Mouse (Mus musculus) layer of hippocampus, adult 9-10 months (tissue): Measurements from ENCODE around the gene Prkch.

Source experiments
- DNase-seq: peaks from one replicate; pipeline ENCODE4 v3.0.0; 2022; ENCODE audit warnings: low spot score

Gene Prkch

GRCm38 (mm10) chr12:73715954-73716731 is 131.5 kb downstream of the Prkch start:
- DNase-seq, result no peak

GRCm38 (mm10) chr12:73718036-73718435 is 133.4 kb downstream of the Prkch start:
- no peak for DNase-seq

- DNase-seq, result no peak
Observed at GRCm38 (mm10) chr12:73719816-73720215, 135.2 kb downstream of the Prkch start.

GRCm38 (mm10) chr12:73720466-73720865 is 135.9 kb downstream of the Prkch start:
- DNase-seq, result no peak

GRCm38 (mm10) chr12:73722060-73722459 is 137.5 kb downstream of the Prkch start:
- DNase-seq, result no peak

GRCm38 (mm10) chr12:73723067-73723466 is 138.5 kb downstream of the Prkch start:
- no peak for DNase-seq

- no peak for DNase-seq
Observed at GRCm38 (mm10) chr12:73723887-73724286, 139.3 kb downstream of the Prkch start.

- no peak for DNase-seq
Observed at GRCm38 (mm10) chr12:73725825-73726604, 141.4 kb downstream of the Prkch start.

- no peak for DNase-seq
Observed at GRCm38 (mm10) chr12:73727046-73727445, 142.4 kb downstream of the Prkch start.

- DNase-seq, result no peak
Observed at GRCm38 (mm10) chr12:73730603-73731002, 146.0 kb downstream of the Prkch start.

- DNase-seq, result no peak
Observed at GRCm38 (mm10) chr12:73731093-73731492, 146.5 kb downstream of the Prkch start.

- DNase-seq, result no peak
Observed at GRCm38 (mm10) chr12:73731848-73732540, 147.4 kb downstream of the Prkch start.

GRCm38 (mm10) chr12:73732862-73733261 is 148.3 kb downstream of the Prkch start:
- no peak for DNase-seq

- DNase-seq, result no peak
Observed at GRCm38 (mm10) chr12:73736931-73737330, 152.3 kb downstream of the Prkch start.

GRCm38 (mm10) chr12:73739611-73740219 is 155.1 kb downstream of the Prkch start:
- DNase-seq, result no peak

GRCm38 (mm10) chr12:73742577-73742976 is 158.0 kb downstream of the Prkch start:
- no peak for DNase-seq

GRCm38 (mm10) chr12:73743087-73743486 is 158.5 kb downstream of the Prkch start:
- DNase-seq, result no peak

GRCm38 (mm10) chr12:73746072-73746471 is 161.5 kb downstream of the Prkch start:
- DNase-seq, result no peak

GRCm38 (mm10) chr12:73748373-73748772 is 163.8 kb downstream of the Prkch start:
- no peak for DNase-seq

- DNase-seq, result no peak
Observed at GRCm38 (mm10) chr12:73754476-73755150, 170.0 kb downstream of the Prkch start.

- no peak for DNase-seq
Observed at GRCm38 (mm10) chr12:73755646-73756045, 171.1 kb downstream of the Prkch start.

GRCm38 (mm10) chr12:73756527-73756926 is 171.9 kb downstream of the Prkch start:
- DNase-seq, result no peak
